Mouse (Mus musculus): ENCODE measurements around the gene Nceh1. TPM values are rescaled to one million over a fixed set of nuclear protein-coding genes. Genes with fewer than 3 reads are reported as not detected.
"Not testable (repeated sequence)": the region's sequence is repeated elsewhere in the genome, so short reads cannot be mapped to it uniquely, and the experiment has no call there.

Nceh1 gene
- polyA plus RNA-seq, 1 experiment from 2014 or later = 6.9 TPM

GRCm38 (mm10) chr3:27247785-27248184, 65.0 kb downstream of the Nceh1 start:
- WGBS = 66% methylated on average over 1 of the region's 1 CpGs
- H3K27me3 ChIP-seq (ENCODE audit: insufficient read depth, poor library complexity, severe bottlenecking) = no peaks in the 10 kb centered on the region
- no peak for DNase-seq (ENCODE audit: low spot score)
- no peak overlapping the region for H3K27ac ChIP-seq
- no peaks in the 10 kb centered on the region for H3K36me3 ChIP-seq
- no peak overlapping the region for H3K4me3 ChIP-seq
- H3K4me1 ChIP-seq = no peaks in the 10 kb centered on the region
- H3K9me3 ChIP-seq = no peaks in the 10 kb centered on the region

GRCm38 (mm10) chr3:27249030-27249429, 66.3 kb downstream of the Nceh1 start:
- H3K27ac ChIP-seq = no peak overlapping the region
- no peaks in the 10 kb centered on the region for H3K4me1 ChIP-seq
- no peaks in the 10 kb centered on the region for H3K36me3 ChIP-seq
- 85% methylated on average over 9 of the region's 9 CpGs for WGBS
- H3K9me3 ChIP-seq = no peaks in the 10 kb centered on the region
- DNase-seq (ENCODE audit: low spot score) = no peak
- no peaks in the 10 kb centered on the region for H3K27me3 ChIP-seq (ENCODE audit: insufficient read depth, poor library complexity, severe bottlenecking)
- H3K4me3 ChIP-seq = no peak overlapping the region

GRCm38 (mm10) chr3:27250936-27251335, 68.2 kb downstream of the Nceh1 start:
- H3K9me3 ChIP-seq = no peaks in the 10 kb centered on the region
- H3K4me3 ChIP-seq = no peak overlapping the region
- H3K27ac ChIP-seq = no peak overlapping the region
- no peaks in the 10 kb centered on the region for H3K36me3 ChIP-seq
- DNase-seq (ENCODE audit: low spot score) = no peak
- no peaks in the 10 kb centered on the region for H3K4me1 ChIP-seq
- H3K27me3 ChIP-seq (ENCODE audit: insufficient read depth, poor library complexity, severe bottlenecking) = no peaks in the 10 kb centered on the region
- 41% methylated on average over 7 of the region's 7 CpGs for WGBS

- no peaks in the 10 kb centered on the region for H3K4me1 ChIP-seq
- no peaks in the 10 kb centered on the region for H3K36me3 ChIP-seq
- no peak for DNase-seq (ENCODE audit: low spot score)
- 82% methylated on average over 10 of the region's 10 CpGs for WGBS
- H3K9me3 ChIP-seq = peaks cover 5% of the 10 kb centered on the region; the same call in 1 of the 2 replicates
- no peaks in the 10 kb centered on the region for H3K27me3 ChIP-seq (ENCODE audit: insufficient read depth, poor library complexity, severe bottlenecking)
- H3K4me3 ChIP-seq = no peak overlapping the region
- H3K27ac ChIP-seq = no peak overlapping the region
These were observed 75.7 kb downstream of the Nceh1 start for GRCm38 (mm10) chr3:27258461-27258860.

GRCm38 (mm10) chr3:27260393-27260792, 77.6 kb downstream of the Nceh1 start:
- no peak for DNase-seq (ENCODE audit: low spot score)
- WGBS = 76% methylated on average over 2 of the region's 2 CpGs
- H3K4me1 ChIP-seq = no peaks in the 10 kb centered on the region
- H3K36me3 ChIP-seq = no peaks in the 10 kb centered on the region
- H3K9me3 ChIP-seq = peaks cover 5% of the 10 kb centered on the region; the same call in 1 of the 2 replicates
- no peaks in the 10 kb centered on the region for H3K27me3 ChIP-seq (ENCODE audit: insufficient read depth, poor library complexity, severe bottlenecking)
- no peak overlapping the region for H3K4me3 ChIP-seq
- no peak overlapping the region for H3K27ac ChIP-seq

- no peaks in the 10 kb centered on the region for H3K9me3 ChIP-seq
- WGBS = 67% methylated on average over 5 of the region's 5 CpGs
- H3K4me3 ChIP-seq = no peak overlapping the region
- no peak overlapping the region for H3K27ac ChIP-seq
- 0 out of 2 replicates have a peak, but pooled peaks cover 2% of the 10 kb centered on the region for H3K4me1 ChIP-seq
- H3K36me3 ChIP-seq = no peaks in the 10 kb centered on the region
- no peaks in the 10 kb centered on the region for H3K27me3 ChIP-seq (ENCODE audit: insufficient read depth, poor library complexity, severe bottlenecking)
- no peak for DNase-seq (ENCODE audit: low spot score)
These were observed 84.6 kb downstream of the Nceh1 start for GRCm38 (mm10) chr3:27267327-27267726.

GRCm38 (mm10) chr3:27267887-27268286, 85.1 kb downstream of the Nceh1 start:
- H3K4me1 ChIP-seq = 0 out of 2 replicates have a peak, but pooled peaks cover 2% of the 10 kb centered on the region
- H3K27ac ChIP-seq = no peak overlapping the region
- no peak for DNase-seq (ENCODE audit: low spot score)
- WGBS = 57% methylated on average over 4 of the region's 4 CpGs
- no peaks in the 10 kb centered on the region for H3K27me3 ChIP-seq (ENCODE audit: insufficient read depth, poor library complexity, severe bottlenecking)
- H3K4me3 ChIP-seq = no peak overlapping the region
- H3K36me3 ChIP-seq = no peaks in the 10 kb centered on the region
- H3K9me3 ChIP-seq = no peaks in the 10 kb centered on the region

- no peaks in the 10 kb centered on the region for H3K36me3 ChIP-seq
- H3K4me3 ChIP-seq = no peak overlapping the region
- no peaks in the 10 kb centered on the region for H3K27me3 ChIP-seq (ENCODE audit: insufficient read depth, poor library complexity, severe bottlenecking)
- 77% methylated on average over 4 of the region's 4 CpGs for WGBS
- H3K9me3 ChIP-seq = no peaks in the 10 kb centered on the region
- H3K4me1 ChIP-seq = 0 out of 2 replicates have a peak, but pooled peaks cover 2% of the 10 kb centered on the region
- no peak overlapping the region for H3K27ac ChIP-seq
- no peak for DNase-seq (ENCODE audit: low spot score)
These were observed 86.4 kb downstream of the Nceh1 start for GRCm38 (mm10) chr3:27269151-27269550.

GRCm38 (mm10) chr3:27270160-27270962, 87.6 kb downstream of the Nceh1 start:
- no peak for DNase-seq (ENCODE audit: low spot score)
- H3K36me3 ChIP-seq = no peaks in the 10 kb centered on the region
- no peaks in the 10 kb centered on the region for H3K27me3 ChIP-seq (ENCODE audit: insufficient read depth, poor library complexity, severe bottlenecking)
- 0 out of 2 replicates have a peak, but pooled peaks cover 2% of the 10 kb centered on the region for H3K4me1 ChIP-seq
- WGBS = 45% methylated on average over 11 of the region's 11 CpGs
- H3K9me3 ChIP-seq = no peaks in the 10 kb centered on the region
- H3K4me3 ChIP-seq = no peak overlapping the region
- no peak overlapping the region for H3K27ac ChIP-seq

- Histone ChIP-seq H3K4me3 (no peak overlapping the region), H3K27me3 (ENCODE audit: insufficient read depth, poor library complexity, severe bottlenecking) (no peaks in the 10 kb centered on the region), H3K9me3 (no peaks in the 10 kb centered on the region), H3K36me3 (no peaks in the 10 kb centered on the region), H3K4me1 (0 out of 2 replicates have a peak, but pooled peaks cover 2% of the 10 kb centered on the region), H3K27ac (no peak overlapping the region)
- WGBS = 51% methylated on average over 7 of the region's 7 CpGs
- peak; percentile 56 for DNase-seq (ENCODE audit: low spot score)
These were observed 90.4 kb downstream of the Nceh1 start for GRCm38 (mm10) chr3:27272926-27273745.

GRCm38 (mm10) chr3:27279286-27279925, 96.6 kb downstream of the Nceh1 start:
- H3K4me3 ChIP-seq; H3K4me1 ChIP-seq; H3K27ac ChIP-seq; H3K27me3 ChIP-seq (ENCODE audit: insufficient read depth, poor library complexity, severe bottlenecking); DNase-seq (ENCODE audit: low spot score); H3K36me3 ChIP-seq; H3K9me3 ChIP-seq: not testable (repeated sequence)
- 93% methylated on average over 14 of the region's 14 CpGs for WGBS

GRCm38 (mm10) chr3:27280280-27280749, 97.5 kb downstream of the Nceh1 start:
- no peak overlapping the region for H3K27ac ChIP-seq
- no peak for DNase-seq (ENCODE audit: low spot score)
- WGBS = 57% methylated on average over 11 of the region's 11 CpGs
- no peaks in the 10 kb centered on the region for H3K36me3 ChIP-seq
- no peak overlapping the region for H3K4me3 ChIP-seq
- peaks cover 8% of the 10 kb centered on the region; the same call in 1 of the 2 replicates for H3K4me1 ChIP-seq
- peaks cover 7% of the 10 kb centered on the region; the same call in 1 of the 2 replicates for H3K27me3 ChIP-seq (ENCODE audit: insufficient read depth, poor library complexity, severe bottlenecking)
- no peaks in the 10 kb centered on the region for H3K9me3 ChIP-seq
